8 mouse cellular contexts compared by ENCODE assay signal in the genomic region with DNA sequence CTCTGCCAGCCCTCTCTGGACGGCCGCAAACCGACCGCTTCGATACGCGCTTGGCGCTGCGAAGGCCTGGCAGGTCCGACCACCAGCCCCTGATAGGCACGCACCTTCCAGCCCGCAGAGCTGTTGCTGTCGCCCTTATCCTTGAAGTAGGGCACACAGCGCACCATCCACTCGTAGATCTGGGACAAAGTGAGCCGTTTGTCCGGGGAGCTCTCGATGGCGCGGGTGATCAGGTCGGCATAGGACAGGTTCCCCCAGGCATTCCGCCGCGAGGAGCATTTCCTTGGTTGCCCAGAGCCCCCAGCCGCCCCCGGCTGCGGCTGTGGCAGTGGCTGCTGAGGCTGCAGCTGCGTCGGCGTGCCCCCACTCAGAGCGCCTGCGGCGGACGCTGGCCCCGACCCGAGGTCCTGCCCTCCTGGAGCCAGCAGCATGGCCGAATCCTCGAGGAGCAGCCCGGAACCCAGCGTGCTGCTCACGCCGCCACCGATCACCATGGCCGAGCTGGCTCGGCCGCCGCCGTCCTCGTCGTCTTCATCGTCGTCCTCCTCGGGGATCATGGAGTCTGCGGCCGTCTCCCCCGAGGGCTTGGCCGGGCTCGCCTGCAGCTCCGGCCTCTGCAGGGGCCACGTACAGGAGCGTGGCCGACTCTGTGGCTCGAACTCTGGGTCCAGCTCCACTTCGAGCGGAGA. TPM values are rescaled to one million over a fixed set of nuclear protein-coding genes. Genes with fewer than 3 reads are reported as not detected.
DNase-seq lines count a peak whose midpoint lies in the region; ATAC-seq and TF ChIP-seq lines count a peak whose summit lies in the region.

No protein-coding gene starts in this region.

- H3K9me3 ChIP-seq in ES-E14 (ENCODE audit: control insufficient read depth, insufficient read depth, low read depth, low read length), result no peaks in the 10 kb centered on the region
- no peaks in the 10 kb centered on the region for H3K9me3 ChIP-seq in embryonic facial prominence, embryonic 12.5 days
- H3K9me3 ChIP-seq in hindbrain, embryonic 13.5 days, result no peaks in the 10 kb centered on the region
- no peaks in the 10 kb centered on the region for H3K9me3 ChIP-seq in neural tube, embryonic 14.5 days (ENCODE audit: control insufficient read depth, low read length)

- DNase-seq in adrenal gland, adult 18-20 months (ENCODE audit: low spot score in 2 of 2), result peak; percentile 42 to 48
- no peak for DNase-seq in adrenal gland, postnatal 4 days (ENCODE audit: low spot score in 2 of 2)
- DNase-seq in ES-E14 (ENCODE audit: low read depth, low spot score) (no peak), liver (peak; percentile 54)
- peak; percentile 73 for DNase-seq in thymus, postnatal 4 days

- no peak overlapping the region; the same call in 1 of the 2 replicates for H3K27ac ChIP-seq in ES-E14 (ENCODE audit: insufficient read depth, low read depth, low read length, poor library complexity, severe bottlenecking)
- H3K27ac ChIP-seq in embryonic facial prominence, embryonic 12.5 days, result peak overlapping the region; percentile 95
- H3K27ac ChIP-seq in hindbrain, embryonic 13.5 days, result peak overlapping the region; percentile 99; the same call in 1 of the 2 replicates
- peak overlapping the region; percentile 97; the same call in 1 of the 2 replicates for H3K27ac ChIP-seq in neural tube, embryonic 14.5 days (ENCODE audit: low read depth, low read length)

- peaks cover 4% of the 10 kb centered on the region in 2 experiments; a peak in 2 of 4 replicates for H3K4me1 ChIP-seq in ES-E14 (ENCODE audit: control insufficient read depth in 2 of 2, insufficient read depth in 2 of 2, low read length in 2 of 2, poor library complexity in 1 of 2)
- peaks cover 31% of the 10 kb centered on the region for H3K4me1 ChIP-seq in embryonic facial prominence, embryonic 12.5 days
- peaks cover 39% of the 10 kb centered on the region for H3K4me1 ChIP-seq in hindbrain, embryonic 13.5 days (replicated peaks)
- H3K4me1 ChIP-seq in neural tube, embryonic 14.5 days (ENCODE audit: control insufficient read depth, insufficient read depth, low read length), result peaks cover 24% of the 10 kb centered on the region

- peak overlapping the region; percentile 98 for H3K4me2 ChIP-seq in embryonic facial prominence, embryonic 12.5 days (replicated peaks)
- H3K4me2 ChIP-seq in hindbrain, embryonic 13.5 days, result peak overlapping the region; percentile 98
- peak overlapping the region; percentile 97 for H3K4me2 ChIP-seq in neural tube, embryonic 14.5 days (ENCODE audit: low read depth, low read length)

- peak overlapping the region; percentile 76 to 77 for H3K4me3 ChIP-seq in ES-E14 (ENCODE audit: insufficient read depth in 1 of 2, low read depth in 1 of 2, low read length in 2 of 2, poor library complexity in 1 of 2, severe bottlenecking in 1 of 2)
- peak overlapping the region; percentile 82 for H3K4me3 ChIP-seq in embryonic facial prominence, embryonic 12.5 days
- H3K4me3 ChIP-seq in hindbrain, embryonic 13.5 days, result peak overlapping the region; percentile 78
- peak overlapping the region; percentile 87 for H3K4me3 ChIP-seq in neural tube, embryonic 14.5 days (ENCODE audit: low read depth, low read length)

- under 1% methylated on average over 65 of the region's 65 CpGs for WGBS in embryonic facial prominence, embryonic 12.5 days
- under 1% methylated on average over 61 of the region's 65 CpGs for WGBS in hindbrain, embryonic 13.5 days
- 1% methylated on average over 65 of the region's 65 CpGs for WGBS in neural tube, embryonic 14.5 days

- in situ Hi-C loops in ES-E14 (cut with MboI; ENCODE audit: low sequenced_read_pairs in 2 of 2, unreplicated experiment in 2 of 2), result no loop called here

- peak overlapping the region; percentile 79 for H3K9ac ChIP-seq in ES-E14 (ENCODE audit: insufficient read depth, low read depth, low read length, poor library complexity, severe bottlenecking)
- peak overlapping the region; percentile 81 for H3K9ac ChIP-seq in embryonic facial prominence, embryonic 12.5 days
- H3K9ac ChIP-seq in hindbrain, embryonic 13.5 days, result peak overlapping the region; percentile 85
- peak overlapping the region; percentile 78 for H3K9ac ChIP-seq in neural tube, embryonic 14.5 days (replicated peaks; ENCODE audit: low read depth, low read length)

- H3K36me3 ChIP-seq in ES-E14 (ENCODE audit: control insufficient read depth, insufficient read depth, low read length, poor library complexity, severe bottlenecking), result peaks cover 9% of the 10 kb centered on the region; the same call in 1 of the 2 replicates
- H3K36me3 ChIP-seq in embryonic facial prominence, embryonic 12.5 days, result 0 out of 2 replicates have a peak, but pooled peaks cover 4% of the 10 kb centered on the region
- no peaks in the 10 kb centered on the region; the same call in 1 of the 2 replicates for H3K36me3 ChIP-seq in hindbrain, embryonic 13.5 days
- no peaks in the 10 kb centered on the region for H3K36me3 ChIP-seq in neural tube, embryonic 14.5 days (ENCODE audit: control insufficient read depth, insufficient read depth, low read length)

- no peak for ATAC-seq in embryonic facial prominence, embryonic 12.5 days (ENCODE audit: insufficient number of reproducible peaks, insufficient read depth, low FRiP score, low TSS enrichment)
- no peak for ATAC-seq in hindbrain, embryonic 13.5 days (ENCODE audit: low FRiP score)
- ATAC-seq in neural tube, embryonic 14.5 days (ENCODE audit: low read depth), result no peak

- H3K27me3 ChIP-seq in embryonic facial prominence, embryonic 12.5 days, result 0 out of 2 replicates have a peak, but pooled peaks cover 5% of the 10 kb centered on the region
- H3K27me3 ChIP-seq in hindbrain, embryonic 13.5 days, result peaks cover 25% of the 10 kb centered on the region
- no peaks in the 10 kb centered on the region; the same call in 1 of the 2 replicates for H3K27me3 ChIP-seq in neural tube, embryonic 14.5 days (ENCODE audit: control insufficient read depth, insufficient read depth, low read length)

TF ChIP-seq in ES-E14, 5 proteins besides CTCF, POLR2A, EP300 and RAD21:
- no peak for TF ChIP-seq CHD2 (IDR thresholded peaks at IDR 0.05; ENCODE audit: low read depth, low read length)

RNA-seq across cellular contexts. Expression of a gene that starts 1.7 kb away (rescaled TPM):
- 10 to 100 TPM; 48.9 to 63.3 TPM for total RNA-seq in adrenal gland, adult 18-20 months (2021)
- total RNA-seq in adrenal gland, postnatal 4 days (2021), result 10 to 100 TPM; 71.7 to 72.8 TPM
- total RNA-seq in ES-E14 (2012; rRNA removed), result 20.7 and 27.1 TPM in 2 replicates
- polyA plus RNA-seq in embryonic facial prominence, embryonic 12.5 days (2016; fragmentation: Nextera tagmentation; extraction: Ambion mirVana), result 5.9 and 6.5 TPM in 2 replicates
- 3.7 and 3.9 TPM in 2 replicates for polyA plus RNA-seq in hindbrain, embryonic 13.5 days (2015; fragmentation: Nextera tagmentation; extraction: Ambion mirVana)
- polyA plus RNA-seq in neural tube, embryonic 14.5 days (2014; fragmentation: Nextera tagmentation; extraction: Ambion mirVana), result 6.1 and 6.6 TPM in 2 replicates

Comparison
In these comparisons a context has a peak if more than half of its experiments do, and no peak if none do; other contexts are left out.
1. DNase-seq: peak in adrenal gland, adult 18-20 months (2 of 2), liver (single experiment) and thymus, postnatal 4 days (single experiment); none in adrenal gland, postnatal 4 days (0 of 2) and ES-E14 (single experiment).
2. Peak in every context shown above with its lines, with median percentiles within 50 percentile points of each other: H3K4me3 ChIP-seq, H3K9ac ChIP-seq and H3K4me2 ChIP-seq.